Mouse (Mus musculus): ENCODE results near the gene Hlcs. TPM values are rescaled to one million over a fixed set of nuclear protein-coding genes. Genes with fewer than 3 reads are reported as not detected.
A peak's percentile ranks its signal among the peaks of the same experiment; 100 is the strongest.

Hlcs gene
- polyA plus RNA-seq, 2 experiments from 2014 or later: 6.4 to 7.9 TPM

DNA sequence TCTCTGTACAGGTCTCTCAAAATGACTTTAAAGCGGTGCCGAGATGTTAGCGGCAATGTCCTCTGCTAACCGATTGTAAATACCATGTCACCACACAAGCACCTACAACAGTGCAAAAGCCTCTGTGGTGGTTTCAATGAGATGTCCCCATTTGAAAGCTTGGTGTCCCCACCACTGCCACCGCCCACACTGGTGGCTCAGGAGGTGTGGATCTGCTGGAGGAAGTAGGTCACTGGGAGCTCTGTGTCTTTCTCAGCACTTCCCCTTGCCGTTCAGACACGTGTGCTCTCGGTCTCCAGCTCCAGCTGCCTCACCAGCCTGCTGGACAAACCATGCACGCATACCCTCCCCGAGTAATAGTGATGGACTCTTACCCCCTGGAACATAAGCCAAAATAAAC lies 72.2 kb downstream of the Hlcs start:
- ATAC-seq: peak; percentile 53

GRCm38 (mm10) chr16:94240190-94240589 lies 73.2 kb downstream of the Hlcs start:
- ATAC-seq: no peak

DNA sequence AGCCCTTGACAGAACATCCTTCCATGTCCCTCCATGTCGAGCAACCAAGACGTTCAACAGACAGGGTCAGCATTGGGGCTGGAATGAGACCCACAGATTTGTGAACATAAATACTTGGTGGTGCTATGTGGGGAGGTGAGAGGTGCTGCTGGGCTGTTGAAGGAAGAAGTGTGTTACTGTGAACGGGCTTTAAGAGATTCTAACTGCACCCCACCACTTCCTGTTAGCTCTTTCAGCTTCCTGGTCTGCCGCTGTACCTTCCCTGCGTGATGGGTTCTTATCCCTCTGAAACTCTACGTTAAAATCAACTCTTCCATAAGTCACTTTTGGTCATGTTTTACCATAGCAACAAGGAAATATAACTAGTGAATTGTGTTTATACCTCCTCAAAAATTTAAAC lies 73.8 kb downstream of the Hlcs start:
- ATAC-seq: peak; percentile 34

DNA sequence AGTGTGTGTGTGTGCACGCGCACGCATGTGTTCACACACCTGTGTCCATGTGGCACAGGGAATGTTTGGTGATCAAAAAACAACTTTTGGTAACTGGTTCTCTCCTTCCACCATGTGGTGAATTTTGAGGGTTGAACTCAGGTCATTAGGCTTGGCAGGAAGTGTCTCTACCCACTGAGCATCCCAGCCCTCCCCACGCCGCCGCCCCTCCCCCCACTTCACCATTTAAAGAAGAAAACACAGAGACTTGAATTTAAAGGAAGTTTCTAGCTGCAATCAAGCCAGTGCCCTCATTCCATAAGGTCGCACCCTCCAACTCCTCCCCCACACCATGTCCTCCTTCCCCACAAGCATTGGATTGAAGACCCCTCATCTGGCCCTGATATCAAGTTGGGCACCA lies 74.2 kb downstream of the Hlcs start:
- no peak for ATAC-seq

DNA sequence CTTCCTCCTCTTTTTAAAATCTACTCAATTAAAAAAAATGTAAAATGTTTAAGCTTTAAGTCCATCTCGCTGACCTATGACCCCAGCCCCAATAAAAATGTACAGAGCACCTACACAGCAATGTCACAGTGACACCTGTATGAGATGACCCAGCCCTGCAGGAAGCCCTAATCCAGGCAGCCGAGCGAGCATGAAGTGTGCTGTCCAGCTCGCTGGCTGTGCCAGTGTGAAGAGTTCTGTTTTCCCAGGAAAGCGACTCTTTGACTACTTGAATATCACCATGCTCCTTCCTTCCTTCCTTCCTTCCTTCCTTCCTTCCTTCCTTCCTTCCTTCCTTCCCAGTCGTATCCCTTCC lies 76.3 kb downstream of the Hlcs start:
- ATAC-seq: no peak

DNA sequence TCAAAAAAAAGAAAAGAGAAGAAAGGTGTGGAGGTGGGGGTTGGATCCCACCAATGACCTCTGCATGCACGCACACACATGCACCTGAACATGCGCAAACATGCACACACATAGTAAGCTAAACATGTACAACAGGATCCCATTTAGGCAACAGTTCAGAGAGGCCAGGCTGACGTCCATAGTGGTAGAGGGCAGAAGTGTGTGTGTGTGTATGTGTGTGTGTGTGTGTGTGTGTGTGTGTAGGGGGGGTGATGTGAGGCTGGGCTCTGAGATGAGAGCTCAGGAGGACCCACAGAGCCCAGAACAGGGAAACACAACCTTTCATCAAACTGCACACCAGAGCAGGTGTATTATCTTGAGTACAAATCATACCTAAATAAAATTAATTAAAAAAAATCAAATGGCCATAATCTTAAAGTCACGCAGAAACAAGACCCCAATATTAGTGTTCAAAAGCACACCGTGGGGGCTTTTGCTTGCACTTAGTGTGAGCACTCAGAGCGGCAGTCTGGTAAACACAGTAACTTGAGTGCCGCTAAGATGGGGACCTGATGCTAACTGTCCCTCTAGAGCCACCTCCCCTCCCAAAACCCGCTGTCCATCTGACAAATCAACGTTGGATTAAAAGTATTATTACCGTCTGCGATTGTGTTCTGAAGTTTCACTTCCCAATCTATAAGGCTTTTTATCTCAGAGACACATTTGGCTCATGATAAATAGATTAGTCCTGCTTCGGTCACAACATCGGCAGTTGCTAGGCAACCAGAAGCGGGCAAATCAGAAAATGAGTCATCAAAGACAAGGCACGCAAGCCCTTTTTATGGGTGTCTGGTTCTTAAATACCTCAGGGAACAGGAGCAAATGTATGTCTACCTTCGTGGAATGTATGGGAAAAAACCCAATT lies 76.9 kb downstream of the Hlcs start:
- peak; percentile 79 for ATAC-seq

DNA sequence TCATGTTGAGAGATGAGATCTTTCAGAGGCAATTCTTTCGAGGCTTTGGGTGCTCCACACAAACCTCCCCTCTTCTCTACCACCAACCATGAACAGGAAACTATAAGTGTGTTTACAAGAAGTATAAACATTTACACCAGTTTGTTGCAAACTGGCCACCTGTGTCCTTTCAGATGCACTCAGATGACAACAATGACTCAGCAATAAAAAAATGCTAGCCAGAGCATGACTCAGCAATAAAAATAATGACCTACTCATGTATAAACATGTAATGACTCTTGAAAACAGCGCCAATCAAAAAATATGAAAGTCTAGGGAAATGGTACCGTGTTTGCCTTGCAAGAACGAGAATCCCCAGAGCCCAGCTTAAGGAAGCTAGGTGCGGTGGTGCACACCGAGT lies 77.7 kb downstream of the Hlcs start:
- no peak for ATAC-seq

- no peak for ATAC-seq
These were observed 79.2 kb downstream of the Hlcs start for GRCm38 (mm10) chr16:94234202-94234601.

- ATAC-seq: no peak
These were observed 82.3 kb downstream of the Hlcs start for GRCm38 (mm10) chr16:94230909-94231575.

DNA sequence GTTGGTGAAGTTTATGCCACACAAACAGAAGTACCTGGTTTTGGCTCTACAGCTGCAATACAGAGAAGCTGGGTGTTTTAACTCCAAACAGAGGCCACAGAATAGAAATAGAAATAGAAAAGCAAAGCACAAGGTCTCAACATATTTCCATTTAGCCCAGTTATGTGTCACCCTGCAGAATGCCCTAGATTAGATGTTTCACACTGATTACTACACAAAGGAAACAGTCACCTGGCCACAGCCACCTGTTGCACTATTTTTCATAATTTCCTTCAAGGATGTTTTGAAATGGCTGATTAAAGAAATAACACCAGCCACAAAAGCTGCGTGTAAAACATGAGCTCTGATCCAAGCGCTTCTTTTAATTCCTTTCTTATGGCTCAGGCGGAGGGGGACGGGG lies 82.9 kb downstream of the Hlcs start:
- ATAC-seq: peak; percentile 52

GRCm38 (mm10) chr16:94229890-94230289 lies 83.5 kb downstream of the Hlcs start:
- no peak for ATAC-seq

GRCm38 (mm10) chr16:94228858-94229555 lies 84.4 kb downstream of the Hlcs start:
- ATAC-seq: no peak

GRCm38 (mm10) chr16:94227328-94228018 lies 85.9 kb downstream of the Hlcs start:
- no peak for ATAC-seq

DNA sequence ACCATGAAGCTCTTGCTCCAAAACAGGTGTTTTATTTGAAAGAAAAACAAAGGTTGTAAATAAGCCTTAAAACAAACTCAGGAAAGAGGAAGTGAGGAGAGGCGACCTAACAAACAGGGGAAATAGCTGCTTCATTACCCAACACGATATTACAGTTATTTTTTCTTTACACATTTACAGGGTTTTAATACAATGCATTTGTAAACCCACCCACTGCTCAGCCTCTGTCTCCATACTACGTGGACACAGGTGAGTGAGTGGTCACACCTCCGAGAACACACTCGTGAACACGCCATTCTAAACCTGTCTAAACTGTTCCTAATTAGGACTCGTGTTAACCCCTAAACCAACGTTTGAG lies 90.0 kb downstream of the Hlcs start:
- no peak for ATAC-seq

DNA sequence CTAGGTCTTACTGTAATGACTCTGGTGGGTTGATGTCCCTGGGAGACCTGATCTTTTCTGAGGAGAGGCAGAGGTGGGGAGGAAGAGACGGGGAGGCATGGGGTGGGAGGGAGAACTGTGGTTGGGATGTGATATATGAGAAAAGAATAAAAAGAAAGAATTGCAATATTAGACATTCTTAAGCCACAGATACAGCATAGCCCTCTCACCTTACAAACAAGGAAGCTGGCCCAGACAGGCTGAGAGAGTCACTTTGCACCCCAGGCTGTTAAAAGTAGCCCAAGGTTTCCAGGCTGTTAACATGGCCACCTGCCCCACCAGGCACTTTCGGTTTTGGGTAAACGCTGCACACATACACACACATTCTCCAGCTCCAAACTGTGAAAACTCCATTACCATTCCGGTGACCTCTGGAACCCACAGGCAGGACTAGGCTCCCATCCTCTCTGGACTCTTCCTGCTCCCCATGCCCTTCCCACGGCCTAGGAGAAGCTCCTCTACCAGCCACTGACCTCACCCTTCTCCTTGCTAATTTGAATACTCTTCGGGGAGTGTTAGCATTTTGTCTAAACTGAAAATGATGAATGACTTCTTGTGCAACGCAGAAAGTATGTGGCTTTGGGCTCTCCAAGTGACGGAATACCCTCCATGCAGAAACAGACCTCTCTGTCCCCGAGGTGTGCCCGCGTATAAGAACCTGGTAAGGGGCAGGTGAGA lies 90.6 kb downstream of the Hlcs start:
- no peak for ATAC-seq

GRCm38 (mm10) chr16:94210689-94211357 lies 102.5 kb downstream of the Hlcs start:
- no peak for ATAC-seq

- no peak for ATAC-seq
These were observed 103.7 kb downstream of the Hlcs start for GRCm38 (mm10) chr16:94209626-94210025.

DNA sequence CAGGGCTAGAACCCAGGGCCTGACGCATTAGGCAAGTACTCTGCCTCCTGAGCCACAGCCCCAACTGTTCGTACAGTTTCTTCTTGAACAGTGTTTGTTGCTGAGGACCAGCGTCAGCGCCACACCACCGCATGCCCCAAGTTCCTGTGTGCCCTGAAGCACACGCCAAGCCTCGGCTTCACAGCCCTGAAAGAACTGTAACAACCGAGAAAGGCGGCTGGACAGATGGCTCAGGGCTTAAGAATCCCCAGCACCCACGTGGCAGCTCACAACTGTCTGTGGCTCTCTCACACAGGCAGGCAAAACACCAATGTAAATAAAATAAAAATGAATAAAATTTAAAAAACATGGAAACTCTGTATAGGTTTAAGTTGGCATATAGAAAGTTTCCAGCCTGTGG lies 104.5 kb downstream of the Hlcs start:
- no peak for ATAC-seq

- ATAC-seq: no peak
These were observed 105.2 kb downstream of the Hlcs start for GRCm38 (mm10) chr16:94208152-94208551.

- ATAC-seq: no peak
These were observed 107.6 kb downstream of the Hlcs start for GRCm38 (mm10) chr16:94205528-94206484.

GRCm38 (mm10) chr16:94201387-94201786 lies 112.0 kb downstream of the Hlcs start:
- no peak for ATAC-seq

Measured in activated CD4-positive, CD25-positive, alpha-beta regulatory T cell, adult 4 months (primary cell).